Mouse (Mus musculus) stomach, embryonic 14.5 days (tissue): ENCODE measurements around the gene Reep3. TPM values are rescaled to one million over a fixed set of nuclear protein-coding genes. Genes with fewer than 3 reads are reported as not detected.

Experiments
- ATAC-seq: fragments of 200-750 bp; cut with Nextera tagmentation; 2 replicates; pipeline ENCODE4 v1.8.0; 2017; ENCODE audit warnings: low read depth, moderate TSS enrichment; ENCODE audit not compliant: insufficient number of reproducible peaks, insufficient read depth, low FRiP score
- H3K27ac ChIP-seq: fragments of 300-500 bp; sonication (generic); 2 replicates; pipeline ENCODE4 v1.5.1; 2014; ENCODE audit warnings: mild to moderate bottlenecking, low read length, moderate library complexity, mixed read lengths
- H3K27me3 ChIP-seq: fragments of 300-500 bp; sonication (generic); 2 replicates; pipeline ENCODE4 v1.6.1; 2014; ENCODE audit warnings: low read length, control low read depth, mixed read lengths; ENCODE audit not compliant: control insufficient read depth, insufficient read depth
- H3K36me3 ChIP-seq: fragments of 300-500 bp; sonication (generic); 2 replicates; pipeline ENCODE4 v1.6.1; 2014; ENCODE audit warnings: mild to moderate bottlenecking, control low read depth, low read length, moderate library complexity, mixed read lengths; ENCODE audit not compliant: control insufficient read depth, insufficient read depth
- H3K4me1 ChIP-seq: fragments of 300-500 bp; sonication (generic); 2 replicates; pipeline ENCODE4 v1.6.1; 2014; ENCODE audit warnings: low read length, control low read depth, mixed read lengths; ENCODE audit not compliant: control insufficient read depth, insufficient read depth
- H3K4me2 ChIP-seq: fragments of 300-500 bp; sonication (generic); replicated peaks from 2 replicates; pipeline ENCODE4 v1.6.1; 2014; ENCODE audit warnings: low read depth, low read length, control low read depth
- H3K4me3 ChIP-seq: fragments of 300-500 bp; sonication (generic); 2 replicates; pipeline ENCODE4 v1.5.1; 2014; ENCODE audit warnings: low read depth, low read length, control low read depth
- H3K9ac ChIP-seq: fragments of 300-500 bp; sonication (generic); replicated peaks from 2 replicates; pipeline ENCODE4 v1.6.1; 2014; ENCODE audit warnings: low read depth, mild to moderate bottlenecking, control low read depth, low read length, moderate library complexity, mixed read lengths
- H3K9me3 ChIP-seq: fragments of 300-500 bp; sonication (generic); 2 replicates; pipeline ENCODE4 v1.6.1; 2016; ENCODE audit warnings: low read depth, low read length, control low read depth; ENCODE audit not compliant: control insufficient read depth
- WGBS: fragments of 180-500 bp; shearing (Covaris S2); extraction: QIAGEN DNeasy Blood & Tissue Kit; methylation state at CpG from one replicate; pipeline ENCODE4 v1.1.7; 2014; 5-methylcytosine and 5-hydroxymethylcytosine counted together
- polyA plus RNA-seq: library from polyadenylated mRNA; unstranded; fragments of >200 nt; fragmentation: Nextera tagmentation; extraction: Ambion mirVana; gene quantifications from 2 replicates; pipeline ENCODE4 v1.2.1, GENCODE M21; 2014

The Reep3 gene
- polyA plus RNA-seq, 1 experiment from 2014 or later: 52.6 TPM

- ATAC-seq: no peak
- Histone ChIP-seq H3K36me3 (no peaks in the 10 kb centered on the region), H3K4me2 (no peak overlapping the region), H3K27ac (no peak overlapping the region), H3K4me1 (peaks cover 7% of the 10 kb centered on the region; the same call in 1 of the 2 replicates), H3K4me3 (no peak overlapping the region), H3K9me3 (no peaks in the 10 kb centered on the region), H3K9ac (no peak overlapping the region), H3K27me3 (no peaks in the 10 kb centered on the region)
- WGBS: 90% methylated on average over 23 of the region's 23 CpGs
These were observed 126.2 kb downstream of the Reep3 start for GRCm38 (mm10) chr10:66970336-66971115.

- Histone ChIP-seq H3K27me3 (no peaks in the 10 kb centered on the region), H3K9ac (no peak overlapping the region), H3K36me3 (no peaks in the 10 kb centered on the region), H3K27ac (no peak overlapping the region), H3K4me2 (no peak overlapping the region), H3K4me1 (peaks cover 7% of the 10 kb centered on the region; the same call in 1 of the 2 replicates), H3K4me3 (no peak overlapping the region), H3K9me3 (no peaks in the 10 kb centered on the region)
- 62% methylated on average over 2 of the region's 2 CpGs for WGBS
- ATAC-seq: no peak
These were observed 127.2 kb downstream of the Reep3 start for GRCm38 (mm10) chr10:66969581-66969980.

DNA sequence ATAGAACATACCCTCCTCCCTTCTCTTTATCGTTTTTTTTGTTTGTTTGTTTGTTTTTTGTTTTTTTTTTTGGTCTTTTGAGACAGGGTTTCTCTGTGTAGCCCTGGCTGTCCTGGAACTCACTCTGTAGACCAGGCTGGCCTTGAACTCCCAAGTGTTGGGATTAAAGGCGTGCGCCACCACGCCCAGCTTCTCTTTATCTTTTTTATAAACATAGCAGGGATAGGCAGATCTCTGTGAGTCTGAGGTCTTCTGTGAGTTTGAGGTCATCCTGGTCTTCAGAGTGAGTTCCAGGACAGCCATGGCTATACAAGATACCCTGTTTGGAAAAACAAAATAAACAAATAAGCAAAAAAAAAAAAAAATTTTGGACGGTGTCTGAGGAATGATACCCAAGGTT, 127.7 kb downstream of the Reep3 start:
- WGBS: 75% methylated on average over 5 of the region's 5 CpGs
- no peak for ATAC-seq
- Histone ChIP-seq H3K27ac (no peak overlapping the region), H3K4me1 (peaks cover 7% of the 10 kb centered on the region; the same call in 1 of the 2 replicates), H3K36me3 (no peaks in the 10 kb centered on the region), H3K27me3 (no peaks in the 10 kb centered on the region), H3K4me3 (no peak overlapping the region), H3K4me2 (no peak overlapping the region), H3K9ac (no peak overlapping the region), H3K9me3 (no peaks in the 10 kb centered on the region)

DNA sequence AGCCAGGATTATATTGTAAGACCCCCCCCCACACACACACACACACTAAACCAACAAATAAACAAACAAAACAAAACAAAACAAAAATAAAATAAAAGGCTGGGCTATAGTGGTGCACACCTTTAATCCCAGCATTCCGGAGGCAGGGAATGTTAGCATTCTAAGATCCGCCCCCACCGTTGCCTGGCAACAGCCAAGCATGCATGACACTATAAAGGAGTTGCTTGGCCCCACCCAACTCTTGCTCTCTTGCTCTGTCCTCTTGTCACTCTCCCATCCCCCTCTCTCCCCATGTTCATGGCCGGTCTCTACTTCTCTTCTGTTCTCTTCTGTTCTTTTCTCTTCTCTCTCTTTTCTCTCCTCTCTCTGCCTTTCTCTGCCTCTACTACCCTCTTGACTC, 128.2 kb downstream of the Reep3 start:
- Histone ChIP-seq H3K9me3 (no peaks in the 10 kb centered on the region), H3K27ac (no peak overlapping the region), H3K4me2 (no peak overlapping the region), H3K36me3 (no peaks in the 10 kb centered on the region), H3K27me3 (no peaks in the 10 kb centered on the region), H3K4me1 (peaks cover 4% of the 10 kb centered on the region; the same call in 1 of the 2 replicates), H3K9ac (no peak overlapping the region), H3K4me3 (no peak overlapping the region)
- no peak for ATAC-seq
- 49% methylated on average over 4 of the region's 4 CpGs for WGBS

GRCm38 (mm10) chr10:66966391-66967109, 130.2 kb downstream of the Reep3 start:
- Histone ChIP-seq H3K9me3 (no peaks in the 10 kb centered on the region), H3K27me3 (no peaks in the 10 kb centered on the region), H3K36me3 (no peaks in the 10 kb centered on the region), H3K9ac (no peak overlapping the region), H3K27ac (0 out of 2 replicates have a peak overlapping the region, but pooled peaks have one; percentile 7), H3K4me1 (no peaks in the 10 kb centered on the region), H3K4me2 (no peak overlapping the region), H3K4me3 (no peak overlapping the region)
- WGBS: 56% methylated on average over 9 of the region's 9 CpGs
- no peak for ATAC-seq

- Histone ChIP-seq H3K9ac (no peak overlapping the region), H3K36me3 (no peaks in the 10 kb centered on the region), H3K27ac (no peak overlapping the region), H3K4me1 (no peaks in the 10 kb centered on the region), H3K4me3 (no peak overlapping the region), H3K4me2 (no peak overlapping the region), H3K27me3 (no peaks in the 10 kb centered on the region), H3K9me3 (no peaks in the 10 kb centered on the region)
- no peak for ATAC-seq
- 71% methylated on average over 8 of the region's 8 CpGs for WGBS
These were observed 136.6 kb downstream of the Reep3 start for GRCm38 (mm10) chr10:66960136-66960535.

Other genes with a start within 250 kb of the Reep3 start
- gene Jmjd1c, start 820 bp downstream of the Reep3 start, polyA plus RNA-seq: 55.0 and 58.2 TPM in 2 replicates
- gene Nrbf2, start 188.4 kb upstream of the Reep3 start, polyA plus RNA-seq: 35.3 and 37.9 TPM in 2 replicates